Mouse (Mus musculus) stomach, postnatal 0 days (tissue): ENCODE data around the gene Fam213b.

Source experiments
- CTCF ChIP-seq: IDR thresholded peaks from 2 replicates; pipeline ENCODE4 v1.5.1; 2016; ENCODE audit warnings: antibody characterized with exemption, low read depth, mild to moderate bottlenecking, moderate library complexity
- EP300 ChIP-seq: optimal IDR thresholded peaks from 2 replicates; pipeline ENCODE3; 2016; ENCODE audit warnings: antibody characterized with exemption

- TF ChIP-seq CTCF (peak; percentile 58), EP300 (no peak)
These were observed 26.5 kb upstream of the Fam213b start for GRCm38 (mm10) chr4:154925413-154925812.
